Mouse (Mus musculus): ENCODE results near the gene Crip1.

The Crip1 gene

DNA sequence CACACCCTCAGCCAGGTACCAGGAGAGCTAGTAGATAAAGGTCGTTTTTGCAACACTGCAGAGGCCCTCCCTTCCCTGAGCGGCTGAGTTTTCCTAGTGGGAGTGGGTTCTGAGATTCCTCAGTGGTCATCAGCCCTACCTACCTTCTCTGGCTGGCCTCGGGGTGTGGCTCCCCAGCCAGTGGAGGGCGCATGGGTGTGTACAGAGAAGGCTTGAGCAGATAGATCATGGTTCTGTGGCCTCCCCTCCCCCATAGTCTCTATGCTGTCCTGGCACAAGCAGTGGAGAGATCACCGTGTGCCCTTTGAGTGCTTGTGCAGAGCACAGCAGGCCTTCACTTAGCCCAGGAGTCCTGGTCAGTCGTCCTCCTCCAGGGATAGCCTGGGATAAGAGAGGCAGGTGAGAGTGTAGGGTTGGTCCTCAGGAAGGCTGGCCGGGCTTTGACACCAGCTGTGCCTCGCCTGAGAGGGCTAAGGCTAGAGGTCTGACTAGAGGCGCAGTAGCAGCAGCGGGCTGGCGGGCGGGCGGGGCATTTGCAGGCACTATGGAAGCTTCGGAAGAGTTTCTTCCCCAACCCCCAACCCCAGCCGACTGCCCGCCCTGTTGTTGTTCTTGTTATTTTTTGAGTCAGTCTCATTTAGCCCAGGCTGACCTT lies 2.4 kb downstream of the Crip1 start:
- peak; percentile 51 for DNase-seq

DNA sequence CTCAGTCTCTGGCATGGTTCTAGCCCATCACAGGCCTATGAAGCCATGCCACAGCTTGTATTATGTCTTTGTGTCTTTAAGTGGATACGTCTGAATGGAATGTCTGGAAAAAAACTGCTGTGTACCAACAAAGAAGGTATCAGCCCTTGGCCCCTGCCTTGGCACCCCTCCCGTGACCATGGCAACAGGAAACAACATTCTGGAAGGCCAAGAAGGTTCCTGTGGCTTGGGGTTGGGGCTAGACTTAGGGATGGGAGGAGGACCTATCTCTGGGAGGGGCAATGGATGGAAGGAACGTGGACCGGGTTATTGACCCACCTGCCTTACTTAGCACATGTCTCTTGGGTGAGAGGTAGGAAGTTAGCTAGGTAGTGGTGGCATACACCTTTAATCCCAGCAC lies 3.2 kb downstream of the Crip1 start:
- no peak for DNase-seq

DNA sequence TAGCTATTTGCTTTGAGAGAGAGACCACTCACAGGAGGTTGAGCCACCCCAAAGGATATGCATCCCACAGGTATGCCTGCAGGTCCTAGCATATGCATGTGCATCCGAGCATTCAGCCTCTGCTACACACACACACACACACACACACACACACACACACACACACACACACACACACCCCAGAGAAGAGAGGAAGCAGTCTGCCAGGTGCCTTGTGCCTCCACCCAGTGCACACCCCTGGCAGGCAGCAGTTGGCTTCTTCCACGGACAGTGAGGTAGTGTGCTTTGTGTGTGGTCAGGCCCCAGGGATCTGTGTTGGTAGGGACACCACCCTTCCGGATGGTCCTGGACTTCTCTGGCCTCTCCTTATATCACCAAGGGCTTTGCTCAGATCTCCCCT lies 3.8 kb downstream of the Crip1 start:
- DNase-seq, result no peak

DNA sequence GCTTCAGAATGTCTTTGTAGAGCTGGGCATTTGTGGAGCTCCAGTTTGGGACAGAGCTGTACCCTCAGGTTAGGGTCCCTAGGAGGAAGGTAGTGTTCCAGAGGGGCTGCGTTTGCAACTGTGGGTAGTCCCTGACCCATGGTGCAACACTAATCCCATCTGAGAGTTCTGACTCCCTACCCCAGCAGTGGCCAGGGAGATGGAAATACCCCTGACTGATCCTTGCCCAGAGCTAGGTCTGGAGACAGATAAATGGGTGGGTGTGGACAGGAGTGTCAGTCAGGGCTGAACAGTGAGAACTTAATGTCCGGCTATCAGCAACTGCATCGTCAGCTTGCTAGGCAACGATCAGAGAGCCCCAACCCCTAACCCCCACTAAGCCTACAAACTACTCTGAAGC lies 4.5 kb downstream of the Crip1 start:
- DNase-seq, result no peak

DNA sequence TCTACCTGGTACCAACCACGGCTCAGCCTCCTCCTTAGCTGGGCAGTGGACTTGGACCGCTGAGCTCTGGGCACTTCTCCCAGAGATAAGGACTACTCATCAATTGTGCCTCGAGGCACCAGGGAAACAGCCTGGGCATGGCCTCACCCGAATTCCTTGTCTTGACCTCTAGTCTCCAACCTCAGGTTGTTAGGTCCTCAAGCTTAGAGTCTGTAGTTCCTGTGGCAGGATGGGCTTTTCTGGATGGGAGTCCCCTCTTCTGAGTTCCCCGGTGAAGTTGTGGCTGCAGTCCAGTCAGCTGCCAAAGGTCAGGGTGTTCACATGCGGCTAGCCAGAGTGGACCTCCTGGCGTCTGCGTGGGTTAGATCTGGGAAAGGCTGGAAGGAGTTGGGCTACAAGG lies 4.9 kb downstream of the Crip1 start:
- DNase-seq, result no peak

DNA sequence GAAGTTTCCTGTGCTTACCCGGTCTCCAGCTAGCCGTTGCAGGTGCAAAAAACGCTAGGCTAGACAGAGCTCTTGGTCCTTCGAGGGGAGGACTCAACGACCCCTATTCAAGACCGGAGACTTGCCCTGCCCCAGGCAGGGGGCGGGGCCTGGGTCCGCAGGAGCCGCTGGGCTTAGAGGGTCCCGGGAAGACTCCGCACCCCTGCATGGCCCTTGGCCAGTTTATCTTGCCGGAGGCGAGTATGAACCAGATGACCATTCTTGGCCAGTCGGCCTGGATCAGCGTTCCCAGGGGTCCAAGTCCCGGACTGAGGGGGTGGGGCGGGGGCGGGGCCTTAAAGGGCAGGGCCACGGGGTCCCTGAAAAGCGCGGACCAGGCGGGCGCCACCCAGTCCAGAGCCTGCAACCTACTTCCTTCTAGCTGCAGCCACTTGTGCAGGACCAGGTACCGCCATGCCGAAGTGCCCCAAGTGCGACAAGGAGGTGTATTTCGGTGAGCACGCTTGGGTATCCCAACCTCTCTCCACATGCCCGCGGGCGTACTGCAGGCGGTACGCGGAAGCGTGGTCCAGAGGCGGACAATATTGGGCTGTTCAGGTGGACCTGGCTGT lies 5.7 kb downstream of the Crip1 start:
- no peak for DNase-seq

DNA sequence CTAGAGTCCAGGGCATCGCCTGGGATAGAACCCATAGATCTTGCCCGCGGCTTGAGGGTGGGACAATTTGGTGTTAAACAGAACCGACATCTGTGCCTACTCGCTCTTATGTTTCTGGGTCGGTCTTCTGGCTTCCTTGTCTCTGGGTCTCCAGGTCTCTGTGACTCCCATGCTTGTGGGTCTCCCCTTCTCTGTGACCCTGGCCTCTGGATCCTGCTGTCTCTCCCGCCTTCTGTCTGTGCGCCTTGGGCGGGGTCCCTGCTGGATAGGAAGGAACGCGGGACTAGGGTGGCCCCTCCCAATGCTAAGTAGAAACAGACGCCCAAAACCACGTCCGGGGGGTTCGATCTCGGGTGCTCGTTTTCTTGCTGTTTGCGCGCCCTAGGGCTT lies 6.2 kb downstream of the Crip1 start:
- DNase-seq, result peak; percentile 23

DNA sequence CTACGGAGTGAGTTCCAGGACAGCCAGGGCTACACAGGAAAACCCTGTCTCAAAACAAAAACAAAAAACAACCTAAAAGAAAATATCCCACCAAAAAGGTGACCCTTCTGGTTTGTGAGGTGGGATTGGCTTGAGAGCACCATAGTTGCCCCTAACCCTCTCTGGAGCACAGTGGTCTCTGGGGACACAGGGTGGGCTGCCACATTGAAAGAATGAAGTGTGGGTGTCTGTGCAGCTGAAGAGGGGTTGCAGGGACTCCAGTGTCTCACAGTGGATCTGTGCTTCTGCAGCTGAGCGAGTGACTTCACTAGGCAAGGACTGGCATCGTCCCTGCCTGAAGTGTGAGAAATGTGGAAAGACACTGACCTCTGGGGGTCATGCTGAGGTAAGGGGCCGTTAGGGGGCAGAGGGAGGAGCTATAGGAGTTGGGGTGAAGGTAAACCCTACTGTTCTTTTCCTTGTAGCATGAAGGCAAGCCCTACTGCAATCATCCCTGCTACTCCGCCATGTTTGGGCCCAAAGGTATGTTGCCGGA lies 6.9 kb downstream of the Crip1 start:
- DNase-seq, result peak; percentile 28

DNA sequence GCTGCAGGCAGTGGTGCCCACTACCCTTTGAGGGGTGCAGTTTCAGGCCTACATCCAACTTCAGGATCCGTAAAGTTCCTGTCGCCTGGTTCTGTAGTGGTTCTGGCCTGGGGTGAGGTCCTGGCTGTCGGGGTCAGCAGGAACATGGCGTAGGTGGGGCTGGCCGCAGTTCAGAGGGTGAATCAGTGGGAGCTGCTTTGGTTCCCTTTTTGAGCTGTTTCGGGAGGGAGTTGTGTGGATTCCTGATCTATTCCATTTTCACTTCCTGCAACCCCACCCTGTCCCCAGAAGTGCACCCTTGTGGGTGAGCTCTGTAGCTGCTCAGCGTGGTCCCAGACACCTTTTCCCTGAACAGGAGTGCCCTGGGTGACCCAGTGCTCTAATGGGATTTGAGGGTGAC lies 7.9 kb downstream of the Crip1 start:
- DNase-seq, result peak; percentile 46

DNA sequence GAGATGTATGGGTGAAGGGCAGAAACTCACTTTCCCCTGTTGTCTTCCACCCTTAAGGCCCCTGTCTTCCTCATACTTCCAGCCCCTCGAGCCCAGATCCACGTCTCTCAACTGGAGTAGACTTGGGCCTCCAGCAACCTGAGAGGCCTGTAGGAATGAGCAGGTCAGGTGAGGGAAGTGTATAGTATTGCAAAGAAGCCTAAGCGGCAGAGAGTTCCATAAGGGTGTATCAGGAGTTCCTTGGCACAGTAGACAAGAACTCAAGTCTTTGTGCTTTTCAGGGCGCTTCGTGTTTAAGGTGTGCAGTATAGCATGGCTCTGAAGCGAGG lies 8.6 kb downstream of the Crip1 start:
- no peak for DNase-seq

DNA sequence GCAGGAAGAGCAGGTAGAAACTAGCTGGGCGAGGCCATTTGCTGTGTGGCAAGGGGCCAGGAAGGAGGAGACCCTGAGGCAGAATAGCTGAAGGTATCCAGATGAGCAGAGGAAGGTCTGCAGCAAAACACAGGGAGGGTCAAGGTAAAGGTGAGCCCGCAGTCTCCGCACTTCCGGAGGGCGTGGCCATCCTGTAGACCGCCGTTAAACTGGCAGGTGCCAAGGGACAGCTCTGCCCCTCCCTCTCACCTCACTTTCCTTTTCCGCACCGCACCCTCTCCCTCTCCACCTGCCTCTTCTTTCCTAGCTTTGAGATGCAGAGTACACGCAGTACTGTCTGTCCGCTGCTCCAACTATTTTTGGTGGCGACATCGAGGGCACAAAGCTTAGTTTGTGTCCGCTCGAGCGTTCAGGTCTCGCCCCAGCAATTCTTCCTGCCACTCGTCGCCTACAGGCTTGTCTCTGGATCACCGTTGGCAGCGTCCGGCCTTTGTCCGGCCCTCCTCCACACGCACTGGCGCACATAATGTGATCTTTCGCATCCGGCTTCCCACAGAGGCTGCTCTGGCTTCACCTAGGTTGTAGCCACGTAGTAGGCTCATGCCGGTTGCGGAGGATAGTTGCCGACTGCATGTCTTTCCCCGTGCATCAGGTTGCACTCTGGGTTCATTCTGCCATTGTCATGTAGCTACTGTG lies 9.1 kb downstream of the Crip1 start:
- peak; percentile 74 for DNase-seq

DNA sequence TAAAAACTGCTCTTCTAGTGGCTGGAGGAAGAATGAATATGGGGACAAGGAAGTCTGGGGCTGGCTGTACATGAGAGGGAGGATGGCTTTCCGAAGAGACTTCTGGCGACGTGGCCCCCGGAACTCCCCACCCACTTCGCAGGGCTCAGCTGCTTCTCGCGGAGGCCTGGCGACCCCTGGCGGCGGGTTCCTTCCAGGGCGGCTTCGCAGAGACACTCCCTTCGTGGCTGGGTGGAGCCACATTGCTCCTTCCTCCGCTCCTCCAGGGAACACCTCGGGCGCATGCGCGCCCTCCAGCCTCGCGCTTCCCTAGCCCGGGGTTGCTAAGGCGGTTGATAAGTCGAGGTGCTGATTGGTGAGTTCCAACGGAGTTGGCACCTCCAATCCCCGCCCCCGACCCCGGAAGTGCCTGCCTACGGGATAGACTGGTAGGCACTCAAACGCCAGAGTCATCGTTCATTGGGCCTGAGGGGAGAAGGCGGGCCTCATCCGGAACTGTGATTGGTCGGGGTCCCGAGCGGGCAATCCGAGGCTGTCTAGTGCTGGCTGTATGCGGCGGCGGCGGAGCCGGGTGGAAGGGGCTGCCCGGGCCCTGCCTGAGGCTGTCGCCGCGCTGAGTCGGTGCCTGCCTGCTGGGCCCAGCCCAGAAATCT lies 9.9 kb downstream of the Crip1 start, which contains the start of gene Tedc1:
Gene Tedc1 (plus strand): TSS at position 535 of the 653 bp plus-strand sequence.
- DNase-seq, result peak; percentile 100

DNA sequence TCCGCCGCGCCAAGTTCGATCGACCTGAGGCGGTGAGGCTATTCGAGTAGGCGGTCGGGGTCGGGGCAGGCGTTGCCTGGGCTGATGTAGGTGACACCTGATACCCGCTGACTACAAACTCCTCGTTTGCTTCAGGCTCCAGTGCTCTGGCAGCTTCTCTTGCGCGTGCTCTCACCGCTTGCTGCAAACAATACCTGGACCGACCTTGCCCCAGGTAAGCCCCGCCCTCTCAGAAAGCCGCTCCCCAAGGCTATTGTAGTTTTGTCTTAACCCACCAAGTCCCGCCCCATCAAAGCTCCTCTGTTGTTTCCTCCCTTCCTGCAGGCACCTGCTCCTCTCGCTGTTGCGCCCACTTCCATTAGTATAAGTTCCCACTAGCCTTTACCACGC lies 10.4 kb downstream of the Crip1 start:
- no peak for DNase-seq

DNA sequence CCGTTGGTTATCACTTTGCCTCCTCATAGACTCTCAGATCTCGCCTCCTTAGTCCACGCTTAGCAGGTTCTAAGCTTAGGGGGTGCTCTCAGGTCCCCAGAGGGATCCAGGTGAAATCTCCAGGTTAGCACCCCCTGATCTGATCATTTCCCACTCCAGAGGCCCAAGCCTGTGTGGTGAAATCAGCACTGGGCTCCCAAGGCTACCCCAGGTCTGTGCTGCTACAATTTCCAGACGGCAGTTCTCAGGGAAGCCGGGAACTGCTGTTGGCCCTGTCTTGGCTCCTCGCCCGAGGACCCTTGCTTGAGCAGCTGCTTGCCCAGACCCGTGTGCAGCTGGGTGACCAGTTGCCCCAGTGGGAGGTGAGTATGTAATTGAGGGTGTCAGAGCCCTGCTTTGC lies 10.9 kb downstream of the Crip1 start:
- DNase-seq, result peak; percentile 69

DNA sequence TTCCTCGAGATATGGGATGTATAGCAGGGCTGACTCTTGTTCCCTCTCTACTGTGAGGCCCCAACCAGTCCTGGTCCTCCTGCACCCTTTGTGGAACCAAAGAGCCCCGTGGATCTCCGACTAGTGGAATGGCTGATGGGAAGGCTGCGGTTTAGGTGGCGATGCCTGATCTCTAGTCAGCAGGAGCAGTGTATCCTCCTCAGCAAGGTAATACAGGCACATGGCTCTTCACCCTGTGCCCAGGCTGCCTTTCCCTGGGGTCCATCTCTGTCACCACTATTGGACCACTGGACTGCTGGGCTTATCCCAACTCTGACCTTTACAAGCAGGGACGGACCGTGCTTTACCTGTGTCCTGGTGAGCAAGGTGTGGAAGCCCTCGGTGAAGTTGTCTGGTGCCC lies 11.4 kb downstream of the Crip1 start:
- peak; percentile 31 for DNase-seq

DNA sequence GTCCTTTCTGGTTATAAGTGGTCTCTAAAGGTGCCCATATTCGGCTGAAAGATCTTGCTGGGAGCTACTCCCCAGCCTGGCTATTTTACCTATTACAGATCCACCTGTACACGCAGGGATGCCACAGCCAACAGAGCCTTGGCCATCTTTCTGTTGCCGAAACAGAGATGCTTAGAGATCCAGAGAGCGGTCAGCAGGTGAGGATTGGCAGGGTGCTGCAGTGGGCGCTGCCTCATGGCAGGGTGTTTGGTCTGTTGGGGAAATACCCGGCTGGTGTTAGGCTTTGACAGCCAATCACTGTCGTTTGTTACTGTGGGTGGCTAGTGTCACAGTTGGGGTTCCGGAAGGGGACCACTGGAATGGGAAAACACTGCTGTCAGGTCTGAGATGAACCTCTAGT lies 11.9 kb downstream of the Crip1 start:
- peak; percentile 33 for DNase-seq

DNA sequence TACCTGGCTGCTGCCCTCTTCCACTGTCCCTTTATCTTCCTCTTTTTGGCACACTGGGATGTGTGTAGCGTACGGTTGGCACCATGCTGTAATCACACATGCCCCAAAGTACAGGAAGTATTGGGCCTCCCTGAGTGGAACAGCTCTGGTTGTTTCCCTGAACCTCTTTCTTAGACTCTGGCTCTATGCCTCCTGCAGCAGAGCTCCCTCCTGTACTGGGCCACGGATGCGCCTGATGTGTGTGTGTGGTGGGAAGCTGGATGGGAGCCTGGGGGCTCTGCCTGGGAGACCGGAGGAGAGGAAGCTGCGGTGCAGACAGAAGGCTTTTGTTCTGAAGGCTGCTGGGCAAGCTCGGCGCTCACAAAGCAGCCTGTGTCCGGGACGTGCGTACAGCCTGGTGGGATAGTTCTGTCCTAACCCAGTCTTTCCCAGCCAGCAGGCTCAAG lies 17.5 kb downstream of the Crip1 start:
- peak; percentile 62 for DNase-seq

DNA sequence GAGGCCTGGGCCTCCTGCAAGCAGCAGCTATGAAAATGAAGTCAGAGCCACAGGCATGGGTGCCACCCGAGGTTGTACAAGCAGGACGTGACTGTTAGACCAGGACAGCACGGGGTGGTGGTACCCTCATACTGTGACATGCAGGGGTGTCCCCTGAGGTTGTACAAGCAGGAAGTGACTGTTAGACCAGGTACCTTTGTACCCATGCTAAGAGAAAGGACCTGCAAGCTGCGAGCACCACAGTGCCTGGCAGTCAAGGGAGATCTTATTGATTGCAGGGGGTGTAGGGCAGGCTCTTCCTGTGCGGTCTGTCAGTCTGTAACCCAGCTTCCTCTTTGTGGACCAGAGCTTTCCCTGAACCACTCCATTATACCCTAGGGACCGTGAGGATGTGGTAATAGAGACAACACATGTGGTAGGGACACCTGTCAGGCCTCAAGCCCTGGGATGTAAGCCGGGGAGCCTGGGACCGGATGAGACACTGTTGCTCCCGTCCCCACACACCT lies 22.0 kb downstream of the Crip1 start:
- DNase-seq, result no peak

DNA sequence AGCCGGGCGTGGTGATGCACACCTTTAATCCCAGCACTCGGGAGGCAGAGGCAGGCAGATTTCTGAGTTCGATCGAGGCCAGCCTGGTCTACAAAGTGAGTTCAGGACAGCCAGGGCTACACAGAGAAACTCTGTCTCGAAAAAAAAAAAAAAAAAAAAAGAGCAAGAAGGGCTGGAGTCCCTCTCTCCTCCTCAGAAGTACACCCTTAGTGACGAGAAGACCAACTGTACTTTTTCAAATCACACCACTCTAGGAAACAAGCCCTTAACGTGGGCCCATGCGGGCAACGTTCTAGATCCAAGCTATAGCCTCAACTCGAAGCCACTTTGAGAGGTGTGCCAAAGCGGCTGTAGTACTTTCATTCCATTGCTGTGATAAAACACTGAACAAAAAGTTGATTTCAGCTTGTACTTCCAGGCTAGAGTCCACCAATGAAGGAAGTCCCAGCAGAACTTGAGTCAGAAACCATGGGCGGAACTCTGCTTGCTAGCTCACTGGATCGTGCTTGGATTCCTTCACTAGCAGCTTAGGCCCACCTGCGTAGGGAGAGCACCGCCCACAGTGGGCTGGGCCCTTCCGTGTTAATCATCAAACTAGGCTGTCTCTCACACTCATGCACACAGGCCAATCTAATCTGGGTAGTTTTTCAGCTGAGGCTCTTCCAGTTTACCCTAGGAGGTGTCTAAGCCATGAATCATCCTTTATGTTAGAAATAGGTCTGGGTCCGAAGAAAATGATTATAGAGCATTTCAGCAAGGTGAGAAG lies 31.0 kb downstream of the Crip1 start:
- DNase-seq, result no peak

DNA sequence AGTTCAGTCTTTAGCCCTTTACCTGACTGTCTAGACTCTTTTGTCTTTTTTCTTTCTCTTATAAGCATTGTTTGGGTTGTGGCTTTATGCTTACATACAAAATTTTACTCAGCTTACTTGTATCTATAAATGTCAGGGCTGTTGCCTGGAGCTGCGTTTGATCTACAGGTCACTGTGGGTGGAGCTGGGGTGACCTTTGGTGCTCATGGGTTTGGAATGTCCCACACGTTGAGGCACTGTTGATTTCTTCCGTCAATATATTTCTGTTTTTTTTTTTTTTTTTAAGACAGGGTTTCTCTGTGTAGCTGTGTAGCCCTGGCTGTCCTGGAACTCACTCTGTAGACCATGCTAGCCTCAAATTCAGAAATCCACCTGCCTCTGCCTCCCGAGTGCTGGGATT lies 34.9 kb downstream of the Crip1 start:
- DNase-seq, result no peak

DNA sequence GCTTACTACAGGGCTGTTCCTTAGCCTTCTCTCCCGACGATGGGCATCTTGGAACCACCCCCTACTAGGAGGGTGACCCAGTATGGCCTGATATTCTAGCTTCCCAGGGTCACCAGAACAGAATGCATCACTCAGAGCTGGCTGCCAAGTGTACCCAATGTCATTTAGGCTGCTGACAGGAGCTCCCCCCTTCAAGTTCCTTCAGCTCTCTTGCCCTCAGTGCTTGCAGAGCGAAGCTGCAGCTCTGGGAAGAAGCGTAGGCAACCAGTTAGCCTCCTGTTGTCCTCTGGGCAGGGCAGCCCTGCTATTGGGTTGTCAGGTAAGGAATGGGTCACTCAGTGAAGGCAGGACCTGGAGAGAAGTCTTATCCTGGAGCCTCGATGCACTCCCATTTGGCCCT lies 38.8 kb downstream of the Crip1 start:
- DNase-seq, result peak; percentile 31

DNA sequence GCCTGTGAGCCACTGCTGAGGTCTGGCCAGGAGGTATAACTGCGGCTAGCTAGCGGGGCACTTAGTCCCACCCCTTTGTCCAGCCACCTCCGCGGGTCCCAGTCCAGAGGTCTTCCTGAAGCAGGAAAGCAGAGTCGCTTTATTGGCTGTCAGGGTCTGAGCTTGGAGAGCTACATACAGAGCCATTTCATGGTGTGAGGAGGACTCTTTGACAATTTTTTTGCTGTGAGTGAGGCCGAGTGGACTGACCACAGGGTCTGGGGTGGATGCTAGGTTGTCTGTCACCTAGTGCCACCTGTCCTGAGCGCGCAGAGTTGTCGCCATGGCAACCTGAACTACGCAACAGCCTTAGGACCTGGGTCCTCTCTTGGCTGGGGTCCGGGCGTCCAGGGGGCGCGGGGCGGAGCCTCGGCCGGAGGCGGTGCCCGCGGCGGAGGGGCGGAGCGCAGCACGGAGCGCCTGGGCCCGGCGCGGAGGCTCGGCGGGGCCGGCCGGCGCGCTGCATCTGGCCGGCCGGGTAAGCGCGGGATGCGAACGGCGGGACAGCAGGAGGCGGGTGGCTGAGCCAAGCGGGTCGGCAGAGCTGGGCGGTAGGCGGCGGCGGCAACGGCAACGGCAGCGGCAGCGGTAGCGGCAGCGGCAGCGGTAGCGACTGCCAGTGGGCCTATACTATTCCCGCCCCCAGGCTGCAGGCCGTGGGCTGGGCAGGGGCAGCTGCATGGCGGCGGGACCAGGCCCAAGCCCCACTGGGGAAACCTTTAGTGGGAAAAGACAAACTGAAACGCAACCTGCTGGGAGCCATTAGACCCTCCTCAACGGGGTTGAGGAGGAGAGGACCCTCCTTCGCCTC lies 39.6 kb downstream of the Crip1 start, which contains the start of gene Tmem121:
Gene Tmem121 (plus strand): TSS at position 489 of the 850 bp plus-strand sequence.
- peak; percentile 73 for DNase-seq
